Mouse (Mus musculus) spleen, adult 2 months (tissue): ENCODE measurements around the gene Nup107.

Experiments
- CTCF ChIP-seq: fragments of 200-500 bp; IDR thresholded peaks from 2 replicates; pipeline ENCODE4 v1.5.1; 2011; ENCODE audit warnings: mild to moderate bottlenecking, inconsistent platforms; ENCODE audit not compliant: insufficient read depth, insufficient read length, insufficient replicate concordance; ENCODE audit errors: extremely low read depth
- POLR2A ChIP-seq: fragments of 200-500 bp; IDR thresholded peaks from 2 replicates; pipeline ENCODE4 v1.6.1; 2011; ENCODE audit warnings: low read depth, low read length, inconsistent platforms

DNA sequence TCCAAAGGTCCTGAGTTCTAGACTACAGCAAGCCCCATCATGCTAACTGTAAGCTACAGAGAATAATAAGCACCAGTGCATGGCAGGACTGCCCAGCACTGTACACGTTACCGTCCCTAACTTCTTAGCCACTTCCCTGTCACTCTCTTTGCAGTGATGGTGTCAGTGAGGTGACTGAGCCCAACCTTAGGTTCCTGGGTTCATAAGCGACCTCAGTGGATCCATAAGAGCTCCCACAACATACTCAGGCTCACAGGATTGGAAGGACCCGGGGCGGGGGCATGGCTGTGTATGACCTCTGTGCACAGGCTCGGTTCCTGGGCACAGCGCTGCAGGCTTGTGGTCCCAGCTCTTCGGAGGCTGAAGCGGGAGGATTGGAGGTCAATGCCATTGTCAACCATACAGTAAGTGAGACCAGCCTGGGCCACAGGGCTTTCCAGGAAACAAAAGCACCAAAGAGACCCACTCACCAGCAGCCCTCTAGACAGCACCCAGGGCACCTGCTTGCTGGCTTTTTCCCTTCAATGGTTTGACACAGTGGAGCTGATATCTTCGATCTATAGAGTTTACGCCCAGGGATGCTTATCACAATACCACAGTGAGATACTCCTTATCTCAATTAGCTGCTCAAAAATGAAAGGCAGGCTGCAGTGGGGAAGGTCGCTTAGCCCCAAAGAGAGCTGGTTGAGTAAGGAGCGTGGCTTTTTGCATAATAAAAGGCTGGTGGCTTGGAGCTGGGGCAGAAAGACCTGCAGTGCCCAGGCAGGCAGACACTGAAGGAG is 54.2 kb downstream of the Nup107 start:
- TF ChIP-seq POLR2A (no peak), CTCF (no peak)
